Mouse (Mus musculus): ENCODE data around the gene Scube3. TPM values are rescaled to one million over a fixed set of nuclear protein-coding genes. Genes with fewer than 3 reads are reported as not detected.

Gene Scube3
- total and polyA plus RNA-seq, 2 experiments from 2014 or later = 3.1 to 16.3 TPM

DNA sequence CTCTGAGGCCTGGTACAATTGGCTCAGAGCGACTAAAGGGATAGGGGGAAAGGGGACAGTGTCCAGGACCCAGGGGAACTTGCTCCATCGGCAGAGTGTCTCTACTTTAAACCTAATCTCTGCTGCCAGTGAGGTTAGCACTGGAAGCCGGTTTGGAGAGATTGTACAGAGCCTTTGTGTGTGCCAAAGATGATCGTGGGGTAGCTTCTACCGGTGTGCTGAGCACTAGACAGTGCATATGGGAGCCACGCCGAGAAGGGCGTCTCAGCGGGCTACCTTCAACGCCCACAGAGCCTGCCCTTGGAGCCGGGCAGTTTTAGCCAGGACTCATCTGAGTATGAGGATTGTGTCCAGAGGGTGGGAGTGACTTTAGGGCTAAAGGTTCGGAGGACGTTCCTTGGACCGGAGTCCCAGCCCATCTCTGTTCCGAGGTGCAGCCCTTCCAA lies 713 bp upstream of the Scube3 start:
- Histone ChIP-seq H3K4me2 (ENCODE audit: low read depth) (peak overlapping the region; percentile 83), H3K9ac (peak overlapping the region; percentile 73), H3K27me3 (ENCODE audit: insufficient read depth, low read length) (no peaks in the 10 kb centered on the region), H3K9me3 (ENCODE audit: low read length) (no peaks in the 10 kb centered on the region), H3K4me1 (ENCODE audit: insufficient read depth) (peaks cover 17% of the 10 kb centered on the region; the same call in 1 of the 2 replicates), H3K4me3 (ENCODE audit: low read depth, low read length) (peak overlapping the region; percentile 76), H3K27ac (ENCODE audit: low read depth, low read length) (peak overlapping the region; percentile 85), H3K36me3 (ENCODE audit: insufficient read depth) (no peaks in the 10 kb centered on the region)
- ATAC-seq (peak; percentile 37), DNase-seq (peak; percentile 45)
- 3% methylated on average over 15 of the region's 15 CpGs for WGBS
- TF ChIP-seq CTCF (IDR thresholded peaks at IDR 0.05; ENCODE audit: low read depth) = no peak

DNA sequence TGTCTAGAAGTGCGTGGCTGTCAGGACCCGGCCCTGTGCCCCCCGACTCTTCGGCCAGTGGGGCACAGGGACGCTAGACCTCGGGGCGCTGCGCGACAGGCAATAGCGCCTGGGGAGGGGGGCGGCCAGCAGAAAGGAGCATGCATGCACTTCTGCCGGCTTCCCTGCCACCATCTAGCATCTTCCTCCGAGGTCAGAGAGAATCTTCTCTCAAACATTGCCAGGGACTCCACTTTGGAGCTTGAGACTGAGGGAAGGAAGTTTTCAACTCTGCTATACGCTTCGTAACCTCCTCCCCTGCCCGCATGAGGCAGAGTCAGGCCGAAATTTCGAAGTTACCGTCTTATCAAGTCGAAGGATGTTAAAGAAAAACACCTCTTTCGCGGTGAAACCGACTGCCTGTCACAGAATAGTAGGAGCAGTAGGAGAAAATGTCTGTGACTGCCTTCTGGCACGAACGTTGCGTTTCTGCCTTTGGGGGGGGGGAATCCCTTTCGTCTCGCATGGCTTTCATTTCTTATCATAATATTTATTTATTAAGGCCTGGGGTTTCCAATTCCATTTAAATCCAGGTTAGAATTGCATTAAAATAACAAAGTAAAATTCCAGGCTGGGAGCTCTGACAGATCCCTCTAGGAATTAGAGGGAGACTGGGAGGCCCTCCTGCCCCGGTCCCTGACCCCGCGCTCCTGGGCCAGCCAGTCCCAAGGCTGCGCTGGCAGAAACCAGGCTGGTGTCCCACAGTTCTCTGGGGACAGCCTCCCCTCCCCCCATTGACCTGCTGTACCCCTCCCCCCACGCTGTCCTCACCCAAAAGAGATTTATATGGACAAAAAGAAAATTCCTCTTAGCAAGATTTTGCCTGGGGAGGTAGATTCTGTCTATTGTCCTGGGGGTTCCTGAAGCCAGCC lies 1.0 kb downstream of the Scube3 start:
- Histone ChIP-seq H3K4me2 (ENCODE audit: low read depth) (peak overlapping the region; percentile 83), H3K27me3 (ENCODE audit: insufficient read depth, low read length) (no peaks in the 10 kb centered on the region), H3K4me1 (ENCODE audit: insufficient read depth) (peaks cover 14% of the 10 kb centered on the region; the same call in 1 of the 2 replicates), H3K9ac (peak overlapping the region; percentile 73), H3K9me3 (ENCODE audit: low read length) (no peaks in the 10 kb centered on the region), H3K36me3 (ENCODE audit: insufficient read depth) (no peaks in the 10 kb centered on the region), H3K4me3 (ENCODE audit: low read depth, low read length) (peak overlapping the region; percentile 76), H3K27ac (ENCODE audit: low read depth, low read length) (peak overlapping the region; percentile 85)
- peak; percentile 45 for DNase-seq
- no peak; the same call in 1 of the 2 replicates for TF ChIP-seq CTCF (IDR thresholded peaks at IDR 0.05; ENCODE audit: low read depth)
- WGBS = 10% methylated on average over 31 of the region's 33 CpGs
- no peak; the same call in 1 of the 2 replicates for ATAC-seq

DNA sequence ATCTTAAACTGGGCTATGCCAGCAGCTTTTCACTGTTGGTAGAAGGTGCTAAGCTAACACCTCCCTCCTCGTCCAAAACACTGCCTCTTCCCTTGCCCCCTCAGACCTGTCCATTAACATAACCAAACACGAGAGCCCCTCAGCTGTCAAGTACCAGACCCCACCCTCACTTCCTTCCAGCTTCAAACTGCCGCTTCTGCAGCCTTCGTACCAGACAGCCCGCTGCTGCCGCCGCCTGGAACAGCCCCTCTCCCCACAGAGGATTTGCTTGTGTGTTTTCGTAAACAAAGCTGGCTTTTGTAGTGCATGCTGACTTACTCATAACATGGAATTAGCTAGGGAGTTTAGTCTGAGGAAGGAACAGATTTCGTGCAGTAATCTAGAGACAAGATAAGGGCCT lies 1.8 kb downstream of the Scube3 start:
- TF ChIP-seq CTCF (IDR thresholded peaks at IDR 0.05; ENCODE audit: low read depth) = no peak; the same call in 1 of the 2 replicates
- Histone ChIP-seq H3K4me1 (ENCODE audit: insufficient read depth) (peaks cover 14% of the 10 kb centered on the region; the same call in 1 of the 2 replicates), H3K4me2 (ENCODE audit: low read depth) (peak overlapping the region; percentile 83), H3K36me3 (ENCODE audit: insufficient read depth) (no peaks in the 10 kb centered on the region), H3K4me3 (ENCODE audit: low read depth, low read length) (peak overlapping the region; percentile 28), H3K27ac (ENCODE audit: low read depth, low read length) (no peak overlapping the region), H3K9ac (0 out of 2 replicates have a peak overlapping the region, but pooled peaks have one; percentile 3), H3K27me3 (ENCODE audit: insufficient read depth, low read length) (no peaks in the 10 kb centered on the region), H3K9me3 (ENCODE audit: low read length) (no peaks in the 10 kb centered on the region)
- DNase-seq = peak; percentile 46
- peak; percentile 21 for ATAC-seq
- 2% methylated on average over 9 of the region's 9 CpGs for WGBS

DNA sequence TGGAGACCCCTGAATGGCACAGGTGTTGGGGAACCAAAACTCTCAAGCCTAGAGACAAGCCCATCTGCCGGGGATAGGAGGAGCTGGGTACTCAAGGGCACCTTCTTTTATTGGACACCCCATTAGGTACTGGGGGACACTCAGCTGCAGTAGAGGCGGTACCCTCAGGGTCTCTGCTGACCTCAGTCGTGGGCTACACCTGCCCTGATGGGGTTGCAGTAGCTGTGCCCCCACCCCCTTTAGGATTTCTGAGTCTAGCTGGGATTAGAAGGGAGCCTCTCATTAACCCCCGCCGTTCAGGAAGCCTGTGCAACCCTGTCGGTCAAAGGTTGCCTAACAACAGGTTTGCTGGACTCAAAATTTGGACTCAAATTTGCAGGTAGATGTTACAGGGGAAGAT lies 2.3 kb downstream of the Scube3 start:
- no peaks in the 10 kb centered on the region for H3K36me3 ChIP-seq (ENCODE audit: insufficient read depth)
- no peak overlapping the region for H3K4me3 ChIP-seq (ENCODE audit: low read depth, low read length)
- H3K4me1 ChIP-seq (ENCODE audit: insufficient read depth) = peaks cover 14% of the 10 kb centered on the region; the same call in 1 of the 2 replicates
- DNase-seq (no peak), ATAC-seq (no peak)
- H3K27ac ChIP-seq (ENCODE audit: low read depth, low read length) = no peak overlapping the region
- no peaks in the 10 kb centered on the region for H3K27me3 ChIP-seq (ENCODE audit: insufficient read depth, low read length)
- no peaks in the 10 kb centered on the region for H3K9me3 ChIP-seq (ENCODE audit: low read length)
- peak overlapping the region; percentile 83 for H3K4me2 ChIP-seq (ENCODE audit: low read depth)
- 0 out of 2 replicates have a peak overlapping the region, but pooled peaks have one; percentile 3 for H3K9ac ChIP-seq
- TF ChIP-seq CTCF (IDR thresholded peaks at IDR 0.05; ENCODE audit: low read depth) = no peak
- WGBS = 20% methylated on average over 6 of the region's 6 CpGs

DNA sequence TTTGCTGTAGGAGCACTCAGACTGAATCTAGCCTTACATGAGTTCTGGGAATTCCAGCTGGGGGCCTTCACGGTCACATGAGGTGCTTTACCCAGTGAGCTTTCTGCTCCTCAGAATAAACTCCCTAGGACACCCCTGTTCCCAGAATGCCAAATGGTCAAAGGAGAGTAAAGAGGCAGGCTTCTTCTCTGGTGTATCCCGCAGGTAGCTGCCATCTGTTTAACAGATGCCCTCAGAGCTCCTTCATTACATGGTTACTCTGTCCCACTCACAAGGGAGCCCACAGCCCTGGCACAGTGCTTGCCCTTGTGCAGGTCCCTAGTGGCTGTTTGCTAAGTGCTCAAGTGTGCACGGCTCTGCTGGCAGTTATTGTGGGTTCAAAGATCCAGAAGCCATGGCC lies 6.3 kb downstream of the Scube3 start:
- H3K9me3 ChIP-seq (ENCODE audit: low read length) = no peaks in the 10 kb centered on the region
- TF ChIP-seq CTCF (IDR thresholded peaks at IDR 0.05; ENCODE audit: low read depth) = no peak

DNA sequence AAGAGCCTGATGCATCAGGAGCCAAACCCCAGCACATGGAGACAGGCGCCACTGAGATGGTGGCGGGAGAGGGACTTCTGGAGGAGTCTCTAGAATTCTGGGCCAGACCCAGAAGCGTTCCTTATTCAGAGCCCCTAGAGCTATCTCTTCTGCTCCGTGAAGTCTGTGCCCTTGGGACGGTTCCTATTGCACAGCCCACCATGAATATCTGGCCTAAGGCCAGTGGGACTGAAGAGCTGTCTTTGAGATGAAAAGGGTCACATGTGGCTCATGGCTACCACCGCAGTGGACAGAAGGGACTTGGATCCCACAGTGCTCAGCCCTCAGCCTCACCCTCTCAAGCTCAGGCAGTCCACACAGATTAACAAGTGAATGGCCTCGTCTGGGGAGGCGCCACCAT lies 7.8 kb downstream of the Scube3 start:
- no peak overlapping the region for H3K4me3 ChIP-seq (ENCODE audit: low read depth, low read length)
- no peak for DNase-seq
- WGBS = 59% methylated on average over 8 of the region's 8 CpGs
- H3K36me3 ChIP-seq (ENCODE audit: insufficient read depth) = no peaks in the 10 kb centered on the region; the same call in 1 of the 2 replicates
- no peak for TF ChIP-seq CTCF (IDR thresholded peaks at IDR 0.05; ENCODE audit: low read depth)
- no peaks in the 10 kb centered on the region for H3K9me3 ChIP-seq (ENCODE audit: low read length)
- H3K27me3 ChIP-seq (ENCODE audit: insufficient read depth, low read length) = no peaks in the 10 kb centered on the region
- H3K4me2 ChIP-seq (ENCODE audit: low read depth) = no peak overlapping the region
- H3K4me1 ChIP-seq (ENCODE audit: insufficient read depth) = no peaks in the 10 kb centered on the region
- H3K9ac ChIP-seq = no peak overlapping the region
- no peak; the same call in 1 of the 2 replicates for ATAC-seq
- no peak overlapping the region for H3K27ac ChIP-seq (ENCODE audit: low read depth, low read length)

More for the DNA sequence above, 6.3 kb downstream of the Scube3 start:
- Histone ChIP-seq H3K36me3 (ENCODE audit: insufficient read depth) (no peaks in the 10 kb centered on the region), H3K9ac (no peak overlapping the region), H3K27me3 (ENCODE audit: insufficient read depth, low read length) (no peaks in the 10 kb centered on the region), H3K4me3 (ENCODE audit: low read depth, low read length) (no peak overlapping the region), H3K4me1 (ENCODE audit: insufficient read depth) (0 out of 2 replicates have a peak, but pooled peaks cover 10% of the 10 kb centered on the region), H3K27ac (ENCODE audit: low read depth, low read length) (no peak overlapping the region), H3K4me2 (ENCODE audit: low read depth) (no peak overlapping the region)
- ATAC-seq = no peak
- WGBS = 76% methylated on average over 3 of the region's 3 CpGs
- DNase-seq = no peak

DNA sequence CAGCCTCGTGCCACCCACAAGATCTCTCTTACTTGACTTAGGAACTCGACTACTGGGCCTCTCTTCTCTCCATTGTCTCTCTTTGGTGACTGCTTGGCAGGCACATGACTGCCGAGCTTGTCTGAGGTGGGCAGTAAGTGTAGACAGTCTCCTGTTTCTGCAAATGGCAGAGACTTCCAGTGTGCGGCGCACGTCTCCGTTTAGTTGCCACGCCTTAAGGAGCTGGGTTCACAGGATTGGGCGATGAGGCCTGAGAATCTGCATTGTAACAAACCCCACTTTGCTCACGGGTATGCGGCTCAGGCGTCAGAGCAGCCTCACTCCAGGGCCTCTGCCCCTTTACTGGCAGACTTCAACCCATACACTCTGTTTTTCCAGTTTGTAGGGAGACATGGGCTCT lies 8.5 kb downstream of the Scube3 start:
- DNase-seq (no peak), ATAC-seq (no peak)
- H3K27me3 ChIP-seq (ENCODE audit: insufficient read depth, low read length) = no peaks in the 10 kb centered on the region
- H3K4me3 ChIP-seq (ENCODE audit: low read depth, low read length) = no peak overlapping the region
- H3K4me1 ChIP-seq (ENCODE audit: insufficient read depth) = no peaks in the 10 kb centered on the region
- H3K4me2 ChIP-seq (ENCODE audit: low read depth) = no peak overlapping the region
- peaks cover 7% of the 10 kb centered on the region; the same call in 1 of the 2 replicates for H3K36me3 ChIP-seq (ENCODE audit: insufficient read depth)
- H3K9ac ChIP-seq = no peak overlapping the region
- WGBS = 67% methylated on average over 12 of the region's 12 CpGs
- TF ChIP-seq CTCF (IDR thresholded peaks at IDR 0.05; ENCODE audit: low read depth) = no peak
- H3K9me3 ChIP-seq (ENCODE audit: low read length) = no peaks in the 10 kb centered on the region
- no peak overlapping the region for H3K27ac ChIP-seq (ENCODE audit: low read depth, low read length)
